Mouse (Mus musculus) olfactory bulb, adult 2 months (tissue): ENCODE measurements around the gene Mfsd4b1.

Experiments
- CTCF ChIP-seq: fragments of 200-500 bp; IDR thresholded peaks from 2 replicates; pipeline ENCODE4 v1.5.1; 2012; ENCODE audit warnings: low read depth, mild to moderate bottlenecking, low read length, moderate library complexity; ENCODE audit not compliant: insufficient read depth
- POLR2A ChIP-seq: fragments of 200-500 bp; IDR thresholded peaks from 2 replicates; pipeline ENCODE4 v1.6.1; 2012; ENCODE audit warnings: mild to moderate bottlenecking, low read depth, low read length, moderate library complexity; ENCODE audit not compliant: insufficient read depth

- TF ChIP-seq POLR2A (no peak), CTCF (no peak)
These were observed 25.7 kb upstream of the Mfsd4b1 start for GRCm38 (mm10) chr10:40050763-40051162.
